Mouse (Mus musculus) thymus, postnatal 4 days (tissue): ENCODE measurements around the gene Ncoa7.
"Not testable (repeated sequence)": the region's sequence is repeated elsewhere in the genome, so short reads cannot be mapped to it uniquely, and the experiment has no call there.

Experiments used
- DNase-seq: peaks from one replicate; pipeline ENCODE4 v3.0.0; 2021

The Ncoa7 gene

GRCm38 (mm10) chr10:30787684-30788339, 15.3 kb downstream of the Ncoa7 start:
- DNase-seq, result no peak

DNA sequence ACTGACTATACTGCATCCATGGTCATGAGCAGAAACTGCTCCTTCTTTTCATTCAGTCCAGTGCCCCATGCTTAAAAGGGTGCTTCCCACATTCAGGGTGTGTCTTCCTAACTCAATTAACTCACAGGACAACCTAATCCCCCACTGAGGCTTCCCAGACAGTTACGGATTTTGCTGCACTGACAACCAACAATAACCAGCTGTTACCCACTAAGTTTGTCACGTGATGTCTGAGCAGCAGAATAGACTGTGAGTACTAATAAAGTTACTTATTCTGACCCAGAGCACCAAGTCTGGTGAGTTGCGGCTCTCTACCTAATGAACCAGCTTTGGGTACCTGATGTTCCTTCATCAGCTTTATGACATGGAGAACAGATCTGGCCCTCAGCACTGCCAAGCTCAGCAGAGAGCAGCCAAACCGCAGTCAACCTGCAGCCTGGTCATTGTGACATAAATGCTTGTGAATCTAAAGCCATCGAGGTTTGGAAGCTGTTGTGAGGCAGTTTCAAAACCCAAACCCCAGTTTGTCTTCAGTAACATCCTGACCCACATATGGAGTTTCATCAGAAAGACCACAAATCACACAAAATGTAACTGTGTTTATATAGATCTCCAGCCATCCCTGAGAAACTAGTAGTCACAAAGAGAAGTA, 16.9 kb downstream of the Ncoa7 start:
- DNase-seq, result no peak

- not testable (repeated sequence) for DNase-seq
Observed at GRCm38 (mm10) chr10:30780921-30781320, 22.2 kb downstream of the Ncoa7 start.

DNA sequence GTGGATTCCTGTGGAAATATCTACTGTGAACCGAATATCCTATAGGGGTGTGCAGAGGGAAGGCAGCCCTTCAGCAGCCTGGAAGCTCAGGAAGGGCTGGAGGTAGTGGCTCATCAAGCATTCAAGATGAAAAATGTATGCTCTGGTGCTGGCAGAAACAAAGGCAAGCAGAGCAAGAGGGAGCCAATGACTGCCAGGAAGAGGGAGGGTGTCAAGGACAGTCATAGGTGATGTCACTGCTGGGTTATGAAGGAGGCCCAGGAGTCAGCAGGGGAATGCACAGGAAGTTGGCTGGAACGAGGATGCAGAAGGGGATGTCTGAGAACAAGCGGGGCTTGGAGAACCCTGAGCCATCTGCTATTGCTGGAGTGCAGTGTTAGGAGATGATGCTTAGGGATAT, 24.9 kb downstream of the Ncoa7 start:
- no peak for DNase-seq

DNA sequence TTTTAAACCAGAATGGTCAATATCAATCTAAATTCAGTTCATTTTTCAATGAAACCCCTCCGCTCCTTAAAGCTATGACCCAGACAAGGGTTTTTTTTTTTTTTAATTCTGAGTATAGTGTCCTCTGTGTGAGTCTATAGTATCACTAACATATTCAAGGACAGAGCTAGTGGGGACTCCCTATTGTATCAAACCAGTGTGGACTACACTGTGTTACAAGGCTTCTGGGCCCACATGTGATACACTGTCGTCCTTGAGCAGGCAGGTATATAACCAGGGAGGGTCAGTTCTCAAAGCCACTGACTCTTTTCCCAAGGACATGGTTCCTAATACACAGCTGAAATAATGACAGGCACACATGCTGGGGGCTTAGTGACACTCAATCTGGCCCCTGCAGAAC, 27.1 kb downstream of the Ncoa7 start:
- no peak for DNase-seq

DNA sequence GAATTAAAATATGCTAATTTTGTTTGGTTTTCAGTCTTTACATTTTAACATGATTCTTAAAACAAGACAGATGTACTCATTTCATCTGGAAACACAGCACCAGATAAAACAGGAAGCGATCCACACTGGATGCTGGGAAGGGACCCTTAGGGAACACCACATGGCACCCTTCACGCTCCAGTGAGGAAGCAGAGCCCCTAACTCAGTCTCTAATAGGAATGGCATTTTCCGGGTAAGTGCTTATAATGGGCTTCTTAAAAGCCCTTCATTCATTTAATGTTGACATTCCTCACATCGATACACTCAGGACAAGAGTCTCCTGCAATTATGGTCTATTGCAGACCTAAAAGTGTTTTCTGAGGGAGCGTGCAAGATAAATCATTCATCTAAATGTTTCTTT, 27.6 kb downstream of the Ncoa7 start:
- DNase-seq, result no peak

GRCm38 (mm10) chr10:30774396-30774795, 28.7 kb downstream of the Ncoa7 start:
- DNase-seq, result no peak

DNA sequence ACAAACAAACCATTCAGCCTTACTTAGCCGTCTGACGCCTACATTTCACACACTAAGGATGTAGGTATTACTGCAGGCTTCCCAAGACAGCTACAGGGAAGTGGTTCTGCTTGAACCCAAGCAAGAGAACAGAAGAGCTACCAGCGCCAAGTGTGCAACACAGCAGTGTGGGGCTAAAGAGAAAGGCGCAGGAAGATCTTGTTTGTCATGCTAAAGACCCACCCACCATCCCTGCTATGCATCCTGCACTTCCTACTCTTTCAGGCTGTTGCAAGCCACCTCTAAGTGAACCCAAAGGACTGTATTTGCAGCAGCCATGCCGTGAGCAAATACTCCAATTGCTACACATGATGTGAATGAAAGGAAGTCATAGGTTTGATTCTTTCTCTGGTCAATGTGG, 29.9 kb downstream of the Ncoa7 start:
- no peak for DNase-seq

- DNase-seq, result no peak
Observed at GRCm38 (mm10) chr10:30771417-30772158, 31.5 kb downstream of the Ncoa7 start.

DNA sequence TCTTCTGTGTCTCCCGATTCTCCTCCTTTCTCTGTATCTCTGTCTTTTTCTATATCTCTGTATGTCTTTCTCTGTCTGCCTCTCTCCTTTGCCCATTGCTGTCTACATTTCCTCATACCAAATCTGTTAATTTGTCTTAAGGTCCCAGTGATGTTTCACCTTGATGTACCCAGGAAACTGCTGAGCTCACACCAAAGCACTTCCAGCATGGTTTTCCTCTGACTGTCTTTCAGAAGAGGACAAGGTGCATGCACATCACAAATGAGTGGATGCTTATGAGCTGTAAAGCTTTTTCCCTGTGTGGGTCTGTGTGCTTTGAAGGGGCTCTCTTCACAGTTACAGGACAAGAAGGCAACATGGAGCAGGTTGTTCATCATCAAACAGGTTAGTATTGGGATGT, 34.3 kb downstream of the Ncoa7 start:
- DNase-seq, result no peak

DNA sequence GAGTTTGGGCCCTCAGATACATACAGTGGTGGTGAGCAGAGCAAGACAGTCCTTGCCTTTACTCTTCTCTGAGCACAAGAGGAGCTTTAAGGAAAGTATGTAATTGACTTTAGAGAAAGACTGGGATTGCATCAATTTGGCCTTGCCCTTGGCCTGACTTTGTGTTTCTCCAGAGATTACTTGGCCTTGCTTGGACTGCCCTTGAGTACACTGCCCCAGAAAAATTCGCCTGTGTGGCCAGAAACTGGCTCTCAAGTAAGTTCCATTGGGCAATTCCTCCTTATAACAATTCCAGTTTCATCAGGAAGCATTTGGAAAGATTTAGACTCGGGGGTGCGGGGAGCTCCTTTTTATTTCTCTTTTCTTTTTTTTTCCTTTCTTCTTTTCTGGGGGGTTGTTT, 34.9 kb downstream of the Ncoa7 start:
- no peak for DNase-seq

- no peak for DNase-seq
Observed at GRCm38 (mm10) chr10:30763179-30763770, 39.9 kb downstream of the Ncoa7 start.

DNA sequence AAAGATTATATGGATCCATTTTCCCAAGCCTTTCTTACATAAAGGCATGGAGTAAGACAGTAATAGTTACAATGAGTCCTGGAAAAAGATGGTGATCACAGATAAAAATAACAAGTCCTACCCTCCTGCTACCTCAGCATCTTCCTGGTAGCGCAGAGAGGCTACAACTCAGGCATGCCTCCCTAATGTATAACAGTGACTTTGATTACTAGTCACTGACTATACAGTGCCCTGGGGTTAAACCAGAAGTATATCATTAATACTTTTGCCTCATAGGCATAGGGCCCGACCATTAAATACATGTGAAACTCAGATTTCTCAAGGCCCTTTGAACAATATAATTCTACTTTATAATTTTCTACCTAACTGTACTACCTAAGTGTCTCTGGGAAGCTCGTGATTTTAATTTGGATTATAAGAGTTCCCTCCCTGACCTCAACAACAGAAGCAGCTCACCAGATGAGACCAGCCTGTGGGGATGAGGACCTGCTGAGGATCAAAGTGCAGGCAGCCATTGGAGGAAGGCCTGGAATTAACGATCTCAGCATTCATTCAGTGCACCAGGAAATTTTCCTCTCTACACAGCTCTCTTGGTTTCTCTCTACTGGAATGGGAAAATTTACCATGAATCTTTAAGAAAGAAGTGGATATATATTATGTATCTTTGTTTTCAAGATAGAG, 40.7 kb downstream of the Ncoa7 start:
- DNase-seq, result no peak

DNA sequence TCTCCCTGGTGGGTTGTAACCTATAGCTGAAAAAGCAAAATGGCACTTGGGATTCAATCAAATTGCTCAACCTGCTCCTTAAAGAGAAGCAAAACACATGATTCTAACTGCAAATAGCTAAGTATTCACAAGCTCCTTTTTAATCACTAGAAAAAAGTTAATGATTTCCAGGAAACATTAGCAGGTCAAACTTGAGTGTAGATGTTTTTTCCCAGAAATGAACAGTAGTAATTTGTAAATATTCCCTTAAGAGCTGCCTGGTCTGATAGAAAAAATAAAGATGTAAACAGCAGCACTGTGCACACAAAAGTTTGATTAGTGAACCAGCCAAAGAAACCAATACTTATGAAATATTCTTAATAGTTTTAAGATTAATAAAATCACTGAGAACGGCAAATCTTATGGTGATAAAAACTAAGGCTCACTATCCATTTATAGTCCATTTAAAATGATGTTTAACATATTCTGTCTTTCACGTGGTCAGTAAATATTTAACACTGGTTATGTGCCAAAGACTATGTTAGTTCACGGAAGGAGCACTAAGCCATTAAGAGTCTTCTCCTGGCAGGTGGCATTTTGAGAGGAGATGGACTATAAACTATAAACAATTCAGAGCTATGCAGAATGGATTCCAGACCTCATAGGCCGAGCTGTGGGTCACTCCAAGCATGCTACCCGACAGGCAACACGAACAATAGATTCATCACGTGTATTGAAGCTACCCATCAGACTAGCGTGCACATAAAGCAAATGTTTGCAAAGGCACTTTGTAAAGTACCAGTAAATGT, 43.6 kb downstream of the Ncoa7 start:
- no peak for DNase-seq

DNA sequence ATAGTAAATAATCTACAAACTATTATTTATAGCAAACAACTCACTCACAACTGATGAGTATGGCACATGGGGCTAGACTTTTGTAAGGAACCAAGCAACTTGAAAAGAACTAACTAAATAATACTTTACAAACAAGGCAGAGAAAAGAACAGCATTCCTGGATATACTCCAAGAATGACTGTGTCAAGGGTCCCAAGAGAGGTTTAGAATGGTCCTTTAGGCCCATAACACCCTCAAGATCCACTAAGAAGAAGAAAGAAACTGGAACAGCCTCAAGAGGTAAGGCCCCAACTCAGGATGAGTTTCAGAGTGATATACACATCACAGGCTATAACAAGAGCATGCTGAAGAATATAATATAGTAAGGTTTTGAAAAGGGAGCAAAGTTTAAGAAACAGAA, 47.1 kb downstream of the Ncoa7 start:
- no peak for DNase-seq

DNA sequence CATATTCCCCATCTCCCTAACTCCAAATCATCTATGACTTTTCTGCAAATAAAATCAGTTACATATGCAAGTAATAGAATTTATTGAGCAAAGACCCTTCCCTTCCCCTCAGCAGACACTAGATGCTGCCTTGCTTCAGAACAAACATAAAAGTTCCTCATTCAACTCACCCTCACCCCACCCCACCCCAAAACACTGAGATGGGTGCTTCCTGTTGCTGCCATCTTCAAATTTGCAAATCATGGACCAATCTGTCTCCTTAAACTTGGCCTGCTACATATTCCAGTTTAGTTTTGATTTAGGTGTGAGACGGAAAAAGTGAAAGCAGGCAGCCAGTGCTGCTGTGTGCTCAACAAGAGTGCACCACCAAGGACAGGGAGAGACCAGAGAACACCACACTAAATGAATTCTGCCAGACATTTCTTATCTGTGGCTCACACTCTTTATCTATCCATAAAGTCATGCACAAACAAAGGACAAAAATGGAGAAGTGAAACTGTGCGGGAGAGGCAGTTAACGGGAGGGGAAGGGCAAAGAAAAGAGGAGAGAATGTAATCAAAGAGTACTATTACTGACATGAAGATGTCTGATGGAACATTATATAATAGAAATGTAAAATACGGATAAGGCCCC, 48.2 kb downstream of the Ncoa7 start:
- DNase-seq, result no peak

GRCm38 (mm10) chr10:30754082-30754481, 49.0 kb downstream of the Ncoa7 start:
- no peak for DNase-seq

DNA sequence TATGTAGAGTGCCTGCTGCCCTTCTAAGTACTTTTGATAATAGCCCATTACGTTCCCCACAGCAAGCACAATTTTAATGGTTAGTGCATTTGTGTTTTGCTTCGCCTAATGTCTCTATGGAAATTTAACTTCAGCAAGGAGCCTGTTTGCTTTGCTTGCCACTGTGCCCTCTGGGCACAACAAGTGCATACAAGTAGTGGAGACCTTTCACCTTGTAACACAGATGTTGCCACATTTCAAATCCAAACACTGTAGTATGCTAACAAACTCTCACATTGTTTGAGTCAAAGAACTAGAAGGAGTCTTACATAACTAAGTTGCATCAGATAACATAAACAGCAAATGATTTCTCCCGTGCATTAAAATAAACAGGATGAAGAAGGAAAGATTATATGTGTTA, 50.6 kb downstream of the Ncoa7 start:
- DNase-seq, result no peak

- DNase-seq, result no peak
Observed at GRCm38 (mm10) chr10:30751586-30751985, 51.5 kb downstream of the Ncoa7 start.

GRCm38 (mm10) chr10:30749807-30750206, 53.3 kb downstream of the Ncoa7 start:
- DNase-seq, result no peak

- no peak for DNase-seq
Observed at GRCm38 (mm10) chr10:30745238-30745974, 57.7 kb downstream of the Ncoa7 start.
